Mouse (Mus musculus): ENCODE measurements at regions not wholly inside any gene's neighbourhood (a gene's known extent, or its start where the extent isn't known, plus 50 kb on each side); places are given as distances from the start of the nearest gene placed in this dataset.

DNA sequence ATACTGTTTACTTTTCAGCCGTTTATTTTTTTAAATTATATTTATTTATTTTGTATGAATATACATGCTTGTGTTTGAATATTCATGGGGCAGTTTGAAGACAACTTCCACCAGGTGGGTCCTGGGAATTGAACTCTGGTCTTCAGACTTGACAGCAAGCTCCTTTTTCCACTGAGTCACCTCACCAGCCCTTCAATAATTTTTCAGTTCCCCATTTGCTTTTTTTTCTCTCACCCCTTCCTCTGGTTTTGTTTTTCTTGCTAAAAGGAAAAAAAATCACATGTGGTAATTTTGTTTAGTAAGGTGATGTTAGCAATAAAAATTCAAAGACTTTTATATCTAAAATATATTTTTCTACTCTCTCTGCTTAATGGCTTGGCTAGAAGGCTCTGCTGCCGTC lies 64.9 kb upstream of the Slc34a2 start:
- Histone ChIP-seq H3K79me2 (ENCODE audit: control insufficient read depth, insufficient read depth, low read length) (no peaks in the 10 kb centered on the region), H3K36me3 (ENCODE audit: control insufficient read depth, insufficient read depth, low read length) (no peaks in the 10 kb centered on the region; the same call in 1 of the 2 replicates), H3K27me3 (ENCODE audit: control insufficient read depth, insufficient read depth, low read length) (no peaks in the 10 kb centered on the region), H3K9ac (ENCODE audit: low read depth, low read length) (no peak overlapping the region), H3K27ac (replicated peaks; ENCODE audit: insufficient read depth, low read depth, low read length) (no peak overlapping the region), H3K4me3 (ENCODE audit: insufficient read depth, low read depth, low read length) (no peak overlapping the region), H3K4me1 (ENCODE audit: control insufficient read depth, insufficient read depth, low read length) (no peaks in the 10 kb centered on the region)
- TF ChIP-seq POLR2A (IDR thresholded peaks at IDR 0.05; ENCODE audit: extremely low read depth, insufficient read depth, low read length) (no peak), CTCF (IDR thresholded peaks at IDR 0.05; ENCODE audit: low read depth, low read length) (no peak)
- no peak for DNase-seq (ENCODE audit: extremely low read depth, low read depth, low spot score)
- 67% methylated on average over 2 of the region's 2 CpGs for WGBS

DNA sequence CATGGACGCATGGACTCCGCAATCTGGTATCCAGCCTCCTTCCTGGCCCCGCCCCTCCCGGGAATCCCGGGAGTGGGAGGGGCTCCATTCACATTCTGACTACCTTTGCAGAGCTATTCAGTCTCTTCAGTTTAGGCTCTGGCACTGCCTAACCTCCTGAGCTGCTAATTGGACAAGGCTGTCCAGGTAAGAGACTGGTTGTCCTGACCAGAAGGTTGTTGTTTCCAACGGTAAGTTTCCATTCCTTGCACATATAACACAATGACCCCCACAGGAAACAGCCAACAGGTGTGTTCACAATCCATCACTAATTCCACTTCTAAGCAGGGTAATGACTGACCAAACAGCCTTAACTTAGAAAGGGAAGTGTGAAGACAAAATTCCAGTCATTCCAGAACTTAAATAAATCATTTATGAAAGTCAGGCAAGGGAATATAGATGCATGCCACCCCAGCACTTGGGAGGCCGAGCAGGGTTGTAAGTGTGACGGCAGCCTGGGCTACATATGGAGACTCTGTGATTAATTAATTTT lies 62.3 kb upstream of the Slc34a2 start:
- Histone ChIP-seq H3K9ac (ENCODE audit: low read depth, low read length) (no peak overlapping the region), H3K36me3 (ENCODE audit: control insufficient read depth, insufficient read depth, low read length) (peaks cover 10% of the 10 kb centered on the region; the same call in 1 of the 2 replicates), H3K4me3 (ENCODE audit: insufficient read depth, low read depth, low read length) (no peak overlapping the region), H3K27ac (replicated peaks; ENCODE audit: insufficient read depth, low read depth, low read length) (no peak overlapping the region), H3K79me2 (ENCODE audit: control insufficient read depth, insufficient read depth, low read length) (no peaks in the 10 kb centered on the region), H3K27me3 (ENCODE audit: control insufficient read depth, insufficient read depth, low read length) (no peaks in the 10 kb centered on the region), H3K4me1 (ENCODE audit: control insufficient read depth, insufficient read depth, low read length) (no peaks in the 10 kb centered on the region; the same call in 1 of the 2 replicates)
- no peak for TF ChIP-seq POLR2A (IDR thresholded peaks at IDR 0.05; ENCODE audit: extremely low read depth, insufficient read depth, low read length)
- TF ChIP-seq CTCF (IDR thresholded peaks at IDR 0.05; ENCODE audit: low read depth, low read length) = no peak
- DNase-seq (ENCODE audit: extremely low read depth, low read depth, low spot score) = peak; percentile 11
- 63% methylated on average over 8 of the region's 8 CpGs for WGBS

DNA sequence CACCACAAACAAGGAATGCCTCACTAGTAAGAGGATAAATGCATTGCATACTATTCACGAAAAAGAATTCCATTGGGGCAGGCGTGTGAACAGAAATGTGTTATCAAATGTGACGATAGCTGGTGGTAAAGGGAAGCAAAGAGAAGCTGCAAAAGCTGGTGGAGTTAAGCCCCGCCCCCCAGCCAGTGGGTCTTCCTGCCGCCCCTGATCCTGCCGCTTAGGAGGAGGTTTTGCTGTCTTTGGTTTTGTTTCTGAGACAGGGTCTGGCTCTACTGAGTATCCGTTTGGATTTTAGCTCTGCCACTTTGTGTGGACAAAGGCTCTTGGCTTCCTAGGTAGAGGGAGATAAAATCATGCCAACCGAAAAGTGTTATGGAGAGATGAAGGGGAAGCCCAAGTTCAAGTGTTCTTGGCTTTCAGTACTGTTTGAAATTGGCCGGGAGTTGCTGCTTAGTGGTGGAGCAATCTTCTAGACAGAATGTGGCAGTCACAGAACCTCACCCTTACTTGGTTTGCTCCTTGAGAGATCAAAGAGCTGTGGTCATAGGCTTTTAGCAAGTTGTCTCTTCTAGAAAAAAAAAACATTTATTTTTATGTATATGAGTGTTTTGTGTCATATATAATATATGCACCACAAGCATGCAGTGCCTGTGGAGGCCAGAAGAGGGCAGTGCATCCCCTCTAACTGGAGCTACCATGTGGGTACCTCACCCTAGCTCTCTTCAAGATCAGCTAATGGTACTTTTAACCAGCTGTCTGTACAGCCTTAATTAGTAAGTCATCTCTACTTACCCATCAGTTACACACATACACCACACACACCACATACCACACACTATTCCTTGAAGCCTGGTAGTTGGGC lies 59.8 kb upstream of the Slc34a2 start:
- H3K4me1 ChIP-seq (ENCODE audit: control insufficient read depth, insufficient read depth, low read length) = no peaks in the 10 kb centered on the region; the same call in 1 of the 2 replicates
- peak; percentile 68 for TF ChIP-seq CTCF (IDR thresholded peaks at IDR 0.05; ENCODE audit: low read depth, low read length)
- TF ChIP-seq POLR2A (IDR thresholded peaks at IDR 0.05; ENCODE audit: extremely low read depth, insufficient read depth, low read length) = no peak
- no peak overlapping the region for H3K4me3 ChIP-seq (ENCODE audit: insufficient read depth, low read depth, low read length)
- no peak overlapping the region for H3K9ac ChIP-seq (ENCODE audit: low read depth, low read length)
- no peak for DNase-seq (ENCODE audit: extremely low read depth, low read depth, low spot score)
- no peaks in the 10 kb centered on the region for H3K27me3 ChIP-seq (ENCODE audit: control insufficient read depth, insufficient read depth, low read length)
- 78% methylated on average over 9 of the region's 9 CpGs for WGBS
- no peaks in the 10 kb centered on the region for H3K79me2 ChIP-seq (ENCODE audit: control insufficient read depth, insufficient read depth, low read length)
- peaks cover 12% of the 10 kb centered on the region; the same call in 1 of the 2 replicates for H3K36me3 ChIP-seq (ENCODE audit: control insufficient read depth, insufficient read depth, low read length)
- no peak overlapping the region for H3K27ac ChIP-seq (replicated peaks; ENCODE audit: insufficient read depth, low read depth, low read length)

DNA sequence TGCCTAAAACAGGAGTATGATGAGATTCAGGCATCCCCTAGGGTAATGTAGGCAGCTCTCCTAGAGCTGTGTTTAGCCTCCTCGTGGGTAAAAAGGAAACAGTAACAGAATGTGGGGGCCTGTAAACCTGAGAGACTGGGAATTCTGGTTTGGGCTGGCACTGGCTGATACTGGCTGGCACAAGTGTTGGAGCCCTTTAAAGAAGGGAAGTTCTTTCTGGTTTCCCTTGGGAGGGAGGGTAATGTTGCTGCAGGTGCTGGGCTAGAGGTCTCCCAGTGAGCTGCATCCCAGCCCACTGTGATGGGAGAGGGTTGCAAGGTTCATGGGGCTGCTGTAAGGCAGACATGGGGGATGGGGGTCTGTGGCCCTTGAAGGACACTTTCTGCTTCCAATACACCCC lies 58.4 kb upstream of the Slc34a2 start:
- no peak overlapping the region for H3K9ac ChIP-seq (ENCODE audit: low read depth, low read length)
- TF ChIP-seq CTCF (IDR thresholded peaks at IDR 0.05; ENCODE audit: low read depth, low read length) (no peak), POLR2A (IDR thresholded peaks at IDR 0.05; ENCODE audit: extremely low read depth, insufficient read depth, low read length) (no peak)
- H3K79me2 ChIP-seq (ENCODE audit: control insufficient read depth, insufficient read depth, low read length) = no peaks in the 10 kb centered on the region
- no peak overlapping the region for H3K4me3 ChIP-seq (ENCODE audit: insufficient read depth, low read depth, low read length)
- no peak for DNase-seq (ENCODE audit: extremely low read depth, low read depth, low spot score)
- 73% methylated on average over 1 of the region's 1 CpGs for WGBS
- peaks cover 12% of the 10 kb centered on the region; the same call in 1 of the 2 replicates for H3K36me3 ChIP-seq (ENCODE audit: control insufficient read depth, insufficient read depth, low read length)
- H3K27me3 ChIP-seq (ENCODE audit: control insufficient read depth, insufficient read depth, low read length) = no peaks in the 10 kb centered on the region
- H3K4me1 ChIP-seq (ENCODE audit: control insufficient read depth, insufficient read depth, low read length) = peaks cover 2% of the 10 kb centered on the region
- no peak overlapping the region for H3K27ac ChIP-seq (replicated peaks; ENCODE audit: insufficient read depth, low read depth, low read length)

DNA sequence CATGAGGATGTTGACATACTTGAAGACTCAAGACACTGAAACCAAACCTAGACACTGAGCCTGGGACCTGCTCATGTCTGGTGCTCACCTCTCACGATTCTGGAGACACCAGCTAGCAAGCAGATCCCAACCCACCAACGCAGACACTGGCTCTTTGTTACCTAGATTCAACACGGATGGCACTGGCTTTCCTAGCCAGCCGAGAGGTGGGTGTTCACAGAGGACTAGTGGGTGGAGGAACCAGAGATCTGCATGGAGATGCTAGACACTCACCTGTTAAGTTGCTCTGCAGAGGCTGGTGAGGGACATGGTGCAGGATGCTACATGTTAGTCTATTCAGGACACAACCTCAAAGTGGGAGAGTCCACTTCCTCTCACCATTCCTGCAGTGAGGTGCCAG lies 55.8 kb upstream of the Slc34a2 start:
- H3K4me1 ChIP-seq (ENCODE audit: control insufficient read depth, insufficient read depth, low read length) = peaks cover 18% of the 10 kb centered on the region
- 71% methylated on average over 4 of the region's 4 CpGs for WGBS
- peaks cover 4% of the 10 kb centered on the region; the same call in 1 of the 2 replicates for H3K79me2 ChIP-seq (ENCODE audit: control insufficient read depth, insufficient read depth, low read length)
- no peaks in the 10 kb centered on the region for H3K27me3 ChIP-seq (ENCODE audit: control insufficient read depth, insufficient read depth, low read length)
- H3K27ac ChIP-seq (replicated peaks; ENCODE audit: insufficient read depth, low read depth, low read length) = no peak overlapping the region
- H3K9ac ChIP-seq (ENCODE audit: low read depth, low read length) = no peak overlapping the region
- no peak overlapping the region for H3K4me3 ChIP-seq (ENCODE audit: insufficient read depth, low read depth, low read length)
- TF ChIP-seq POLR2A (IDR thresholded peaks at IDR 0.05; ENCODE audit: extremely low read depth, insufficient read depth, low read length) (no peak), CTCF (IDR thresholded peaks at IDR 0.05; ENCODE audit: low read depth, low read length) (no peak)
- DNase-seq (ENCODE audit: extremely low read depth, low read depth, low spot score) = no peak
- peaks cover 23% of the 10 kb centered on the region; the same call in 1 of the 2 replicates for H3K36me3 ChIP-seq (ENCODE audit: control insufficient read depth, insufficient read depth, low read length)
